Mouse (Mus musculus) hindbrain, embryonic 10.5 days (tissue): ENCODE data around the gene Cops3. TPM values are rescaled to one million over a fixed set of nuclear protein-coding genes. Genes with fewer than 3 reads are reported as not detected.

ENCODE experiments used
- DNase-seq: peaks from one replicate; pipeline ENCODE4 v3.0.0-alpha.2; 2017; ENCODE audit warnings: low spot score
- H3K27ac ChIP-seq: fragments of 300-500 bp; sonication (generic); 2 replicates; pipeline ENCODE4 v1.5.1; 2016; ENCODE audit warnings: mild to moderate bottlenecking, moderate library complexity
- H3K27me3 ChIP-seq: fragments of 300-500 bp; sonication (generic); 2 replicates; pipeline ENCODE4 v1.6.1; 2016; ENCODE audit warnings: mild to moderate bottlenecking; ENCODE audit not compliant: poor library complexity, insufficient read depth, severe bottlenecking
- H3K36me3 ChIP-seq: fragments of 300-500 bp; sonication (generic); 2 replicates; pipeline ENCODE4 v1.6.1; 2016; ENCODE audit warnings: mild to moderate bottlenecking, moderate library complexity
- H3K4me1 ChIP-seq: fragments of 300-500 bp; sonication (generic); replicated peaks from 2 replicates; pipeline ENCODE4 v1.6.1; 2016; ENCODE audit warnings: mild to moderate bottlenecking
- H3K4me3 ChIP-seq: fragments of 300-500 bp; sonication (generic); 2 replicates; pipeline ENCODE4 v1.5.1; 2016; ENCODE audit warnings: mild to moderate bottlenecking, moderate library complexity
- H3K9me3 ChIP-seq: fragments of 300-500 bp; sonication (generic); 2 replicates; pipeline ENCODE4 v1.6.1; 2016; ENCODE audit warnings: mild to moderate bottlenecking, moderate library complexity
- WGBS: fragments of 180-500 bp; shearing (Covaris S2); methylation state at CpG from one replicate; pipeline ENCODE4 v1.1.7; 2016; 5-methylcytosine and 5-hydroxymethylcytosine counted together
- polyA plus RNA-seq: library from polyadenylated mRNA; unstranded; fragments of >200 nt; fragmentation: Nextera tagmentation; extraction: Ambion mirVana; gene quantifications from 2 replicates; pipeline ENCODE4 v1.2.1, GENCODE M21; 2016

The Cops3 gene
- 233 and 255 TPM in 2 replicates for polyA plus RNA-seq

GRCm38 (mm10) chr11:59839459-59840126, at the start of gene Cops3:
TSS of gene Cops3 (minus strand) at chr11:59839838.
- WGBS: under 1% methylated on average over 43 of the region's 43 CpGs

GRCm38 (mm10) chr11:59888151-59888550, 48.5 kb upstream of the Cops3 start:
- Histone ChIP-seq H3K27me3 (no peaks in the 10 kb centered on the region), H3K4me3 (no peak overlapping the region), H3K27ac (no peak overlapping the region), H3K4me1 (peaks cover 25% of the 10 kb centered on the region), H3K36me3 (no peaks in the 10 kb centered on the region), H3K9me3 (no peaks in the 10 kb centered on the region)
- 74% methylated on average over 5 of the region's 5 CpGs for whole genome bisulfite sequencing
- no peak for DNase-seq

More at GRCm38 (mm10) chr11:59839459-59840126, at the start of gene Cops3:
- DNase-seq: peak; percentile 96
- H3K4me1 ChIP-seq: peaks cover 21% of the 10 kb centered on the region
- no peaks in the 10 kb centered on the region for H3K9me3 ChIP-seq
- H3K27ac ChIP-seq: peak within 1 kb of the TSS; percentile 99
- H3K27me3 ChIP-seq: no peaks in the 10 kb centered on the region
- H3K4me3 ChIP-seq: peak within 1 kb of the TSS; percentile 98
- H3K36me3 ChIP-seq: peaks cover 33% of the 10 kb centered on the region

GRCm38 (mm10) chr11:59886952-59887351, 47.3 kb upstream of the Cops3 start:
- DNase-seq: no peak
- Histone ChIP-seq H3K27ac (no peak overlapping the region), H3K4me1 (peaks cover 14% of the 10 kb centered on the region), H3K27me3 (no peaks in the 10 kb centered on the region), H3K9me3 (no peaks in the 10 kb centered on the region), H3K36me3 (no peaks in the 10 kb centered on the region), H3K4me3 (no peak overlapping the region)
- 84% methylated on average over 1 of the region's 1 CpGs for WGBS

- Histone ChIP-seq H3K27me3 (no peaks in the 10 kb centered on the region), H3K4me3 (no peak overlapping the region), H3K36me3 (no peaks in the 10 kb centered on the region), H3K4me1 (peaks cover 10% of the 10 kb centered on the region; the same call in 1 of the 2 replicates), H3K27ac (peak overlapping the region; percentile 72), H3K9me3 (no peaks in the 10 kb centered on the region)
- DNase-seq: peak; percentile 44
- WGBS: 62% methylated on average over 17 of the region's 17 CpGs
Measured at GRCm38 (mm10) chr11:59885217-59885986, 45.8 kb upstream of the Cops3 start.

GRCm38 (mm10) chr11:59880031-59880430, 40.4 kb upstream of the Cops3 start:
- peaks cover 12% of the 10 kb centered on the region for H3K4me1 ChIP-seq
- H3K4me3 ChIP-seq: no peak overlapping the region
- peak; percentile 83 for DNase-seq
- no peaks in the 10 kb centered on the region for H3K27me3 ChIP-seq
- WGBS: 21% methylated on average over 2 of the region's 2 CpGs
- H3K27ac ChIP-seq: peak overlapping the region; percentile 84
- H3K9me3 ChIP-seq: no peaks in the 10 kb centered on the region
- peaks cover 27% of the 10 kb centered on the region for H3K36me3 ChIP-seq

- Histone ChIP-seq H3K4me3 (no peak overlapping the region), H3K27ac (no peak overlapping the region; the same call in 1 of the 2 replicates), H3K36me3 (peaks cover 39% of the 10 kb centered on the region), H3K9me3 (no peaks in the 10 kb centered on the region), H3K27me3 (no peaks in the 10 kb centered on the region), H3K4me1 (peaks cover 11% of the 10 kb centered on the region)
- WGBS: 88% methylated on average over 8 of the region's 8 CpGs
- no peak for DNase-seq
Measured at GRCm38 (mm10) chr11:59872124-59872523, 32.5 kb upstream of the Cops3 start.

GRCm38 (mm10) chr11:59864316-59864715, 24.7 kb upstream of the Cops3 start:
- H3K36me3 ChIP-seq: peaks cover 11% of the 10 kb centered on the region
- H3K9me3 ChIP-seq: no peaks in the 10 kb centered on the region
- no peak overlapping the region for H3K27ac ChIP-seq
- H3K4me3 ChIP-seq: no peak overlapping the region
- no peak for DNase-seq
- WGBS: 93% methylated on average over 6 of the region's 6 CpGs
- H3K27me3 ChIP-seq: no peaks in the 10 kb centered on the region
- peaks cover 20% of the 10 kb centered on the region for H3K4me1 ChIP-seq

- Histone ChIP-seq H3K4me3 (no peak overlapping the region), H3K27ac (no peak overlapping the region; the same call in 1 of the 2 replicates), H3K27me3 (no peaks in the 10 kb centered on the region), H3K36me3 (peaks cover 14% of the 10 kb centered on the region), H3K9me3 (no peaks in the 10 kb centered on the region), H3K4me1 (peaks cover 14% of the 10 kb centered on the region; the same call in 1 of the 2 replicates)
- DNase-seq: no peak
- WGBS: 83% methylated on average over 11 of the region's 11 CpGs
Measured at GRCm38 (mm10) chr11:59860467-59860866, 20.8 kb upstream of the Cops3 start.

- WGBS: 76% methylated on average over 3 of the region's 3 CpGs
- H3K4me1 ChIP-seq: peaks cover 15% of the 10 kb centered on the region
- no peaks in the 10 kb centered on the region for H3K27me3 ChIP-seq
- H3K9me3 ChIP-seq: no peaks in the 10 kb centered on the region
- no peak for DNase-seq
- H3K36me3 ChIP-seq: peaks cover 10% of the 10 kb centered on the region; the same call in 1 of the 2 replicates
- H3K27ac ChIP-seq: no peak overlapping the region
- no peak overlapping the region for H3K4me3 ChIP-seq
Measured at GRCm38 (mm10) chr11:59852865-59853264, 13.2 kb upstream of the Cops3 start.

- Histone ChIP-seq H3K4me1 (peaks cover 27% of the 10 kb centered on the region), H3K27ac (peak overlapping the region; percentile 95), H3K27me3 (no peaks in the 10 kb centered on the region), H3K9me3 (no peaks in the 10 kb centered on the region), H3K36me3 (peaks cover 15% of the 10 kb centered on the region), H3K4me3 (peak overlapping the region; percentile 80)
- peak; percentile 83 for DNase-seq
- WGBS: under 1% methylated on average over 69 of the region's 69 CpGs
Measured at GRCm38 (mm10) chr11:59847891-59848884, 8.6 kb upstream of the Cops3 start.

- no peak overlapping the region for H3K27ac ChIP-seq
- peak; percentile 63 for DNase-seq
- H3K9me3 ChIP-seq: no peaks in the 10 kb centered on the region
- H3K4me1 ChIP-seq: peaks cover 27% of the 10 kb centered on the region
- H3K36me3 ChIP-seq: peaks cover 15% of the 10 kb centered on the region
- 19% methylated on average over 2 of the region's 2 CpGs for WGBS
- peak overlapping the region; percentile 80 for H3K4me3 ChIP-seq
- H3K27me3 ChIP-seq: no peaks in the 10 kb centered on the region
Measured at GRCm38 (mm10) chr11:59847131-59847530, 7.5 kb upstream of the Cops3 start.

GRCm38 (mm10) chr11:59846311-59846710, 6.7 kb upstream of the Cops3 start:
- DNase-seq: no peak
- Histone ChIP-seq H3K4me1 (peaks cover 27% of the 10 kb centered on the region), H3K27ac (no peak overlapping the region), H3K4me3 (no peak overlapping the region), H3K36me3 (peaks cover 15% of the 10 kb centered on the region), H3K27me3 (no peaks in the 10 kb centered on the region), H3K9me3 (no peaks in the 10 kb centered on the region)
- WGBS: 96% methylated on average over 11 of the region's 11 CpGs
